Mouse (Mus musculus) G1E (cell line): ENCODE data around the gene Map2k7.

Experiments used
- CTCF ChIP-seq: IDR thresholded peaks from 2 replicates; pipeline ENCODE4 v1.5.1; 2012; ENCODE audit warnings: low read depth, low read length, inconsistent platforms, mixed read lengths
- GATA1 ChIP-seq: IDR thresholded peaks from 2 replicates; pipeline ENCODE4 v1.6.1; 2012; ENCODE audit warnings: borderline replicate concordance, low read length, inconsistent platforms, mixed read lengths
- GATA2 ChIP-seq: IDR thresholded peaks from 2 replicates; pipeline ENCODE4 v1.6.1; 2012; ENCODE audit warnings: low read depth, low read length, inconsistent platforms, borderline replicate concordance
- POLR2AphosphoS5 ChIP-seq: IDR thresholded peaks from 2 replicates; pipeline ENCODE4 v1.6.1; 2012; ENCODE audit warnings: low read depth, low read length, inconsistent platforms; ENCODE audit not compliant: insufficient replicate concordance
- TAL1 ChIP-seq: conservative IDR thresholded peaks from 2 replicates; pipeline ENCODE4 v1.6.1; 2012; ENCODE audit warnings: low read depth, low read length, inconsistent platforms, mixed read lengths

GRCm38 (mm10) chr8:4219617-4220016, 18.9 kb upstream of the Map2k7 start:
- TF ChIP-seq GATA1: no peak
- TF ChIP-seq CTCF: no peak
- TF ChIP-seq TAL1: no peak
- no peak for TF ChIP-seq GATA2
- TF ChIP-seq POLR2AphosphoS5: no peak
